Mouse (Mus musculus): ENCODE data around the gene Bean1.
"Not testable (repeated sequence)": the region's sequence is repeated elsewhere in the genome, so short reads cannot be mapped to it uniquely, and the experiment has no call there.

Gene Bean1

GRCm38 (mm10) chr8:104242038-104242644, 71.9 kb downstream of the Bean1 start:
- DNase-seq (ENCODE audit: low spot score) = no peak

GRCm38 (mm10) chr8:104246621-104247020, 76.4 kb downstream of the Bean1 start:
- DNase-seq (ENCODE audit: low spot score) = no peak

GRCm38 (mm10) chr8:104247054-104247907, 77.0 kb downstream of the Bean1 start:
- peak; percentile 71 for DNase-seq (ENCODE audit: low spot score)

- DNase-seq (ENCODE audit: low spot score) = peak; percentile 33
These were observed 77.7 kb downstream of the Bean1 start for GRCm38 (mm10) chr8:104247908-104248275.

- peak; percentile 63 for DNase-seq (ENCODE audit: low spot score)
These were observed 78.0 kb downstream of the Bean1 start, which contains the start of gene Tk2 for GRCm38 (mm10) chr8:104248276-104248675. Tk2 (minus strand) TSS chr8:104248558.

GRCm38 (mm10) chr8:104249442-104249996, 79.3 kb downstream of the Bean1 start:
- DNase-seq (ENCODE audit: low spot score) = no peak

- peak; percentile 84 for DNase-seq (ENCODE audit: low spot score)
These were observed 80.5 kb downstream of the Bean1 start, which contains the start of gene Cklf for GRCm38 (mm10) chr8:104250439-104251367. Cklf (plus strand) TSS chr8:104250861.

- DNase-seq (ENCODE audit: low spot score) = no peak
These were observed 81.2 kb downstream of the Bean1 start for GRCm38 (mm10) chr8:104251461-104251860.

GRCm38 (mm10) chr8:104253016-104253415, 82.8 kb downstream of the Bean1 start:
- DNase-seq (ENCODE audit: low spot score) = peak; percentile 53

- DNase-seq (ENCODE audit: low spot score) = not testable (repeated sequence)
These were observed 91.6 kb downstream of the Bean1 start for GRCm38 (mm10) chr8:104261802-104262201.

GRCm38 (mm10) chr8:104264271-104264935, 94.2 kb downstream of the Bean1 start:
- not testable (repeated sequence) for DNase-seq (ENCODE audit: low spot score)

GRCm38 (mm10) chr8:104268368-104268767, 98.1 kb downstream of the Bean1 start:
- DNase-seq (ENCODE audit: low spot score) = no peak
